Mouse (Mus musculus) megakaryocyte, embryonic 14.5 days (primary cell): ENCODE measurements around the gene Olfr1031. TPM values are rescaled to one million over a fixed set of nuclear protein-coding genes. Genes with fewer than 3 reads are reported as not detected.
"Not testable (repeated sequence)": the region's sequence is repeated elsewhere in the genome, so short reads cannot be mapped to it uniquely, and the experiment has no call there.

Source experiments
- H3K27me3 ChIP-seq: replicated peaks from 2 replicates; pipeline ENCODE3; 2012; ENCODE audit warnings: inconsistent platforms
- H3K36me3 ChIP-seq: replicated peaks from 2 replicates; pipeline ENCODE3; 2012; ENCODE audit warnings: low read length, inconsistent platforms, mixed read lengths
- H3K4me1 ChIP-seq: 2 replicates; pipeline ENCODE4 v1.6.1; 2012; ENCODE audit warnings: inconsistent platforms
- H3K4me3 ChIP-seq: replicated peaks from 2 replicates; pipeline ENCODE3; 2012; ENCODE audit warnings: moderate library complexity, mild to moderate bottlenecking, inconsistent platforms
- H3K9me3 ChIP-seq: 2 replicates; pipeline ENCODE4 v1.6.1; 2012; ENCODE audit warnings: inconsistent platforms
- FLI1 ChIP-seq: IDR thresholded peaks from 2 replicates; pipeline ENCODE4 v1.6.1; 2012; ENCODE audit warnings: low read length, inconsistent platforms, mixed read lengths
- GATA1 ChIP-seq: IDR thresholded peaks from 3 replicates; pipeline ENCODE4 v1.6.1; 2012; ENCODE audit warnings: mixed read lengths, low read length, inconsistent platforms, borderline replicate concordance
- polyA plus RNA-seq: library from polyadenylated mRNA; stranded (reverse); fragments of >175 nt; gene quantifications from 2 replicates; pipeline ENCODE4 v1.2.3, GENCODE M21; 2012; ENCODE audit warnings: low replicate concordance; ENCODE audit not compliant: insufficient read depth

The Olfr1031 gene
- not detected in 2 replicates for polyA plus RNA-seq

GRCm38 (mm10) chr2:85990004-85990403, at the start of gene Olfr1031:
TSS of gene Olfr1031 (plus strand) at chr2:85990304.
- Histone ChIP-seq H3K27me3 (no peaks in the 10 kb centered on the region), H3K36me3 (no peaks in the 10 kb centered on the region), H3K9me3 (no peaks in the 10 kb centered on the region), H3K4me1 (no peaks in the 10 kb centered on the region), H3K4me3 (no peak within 1 kb of the TSS)
- no peak for TF ChIP-seq FLI1

- Histone ChIP-seq H3K9me3 (no peaks in the 10 kb centered on the region), H3K4me1 (no peaks in the 10 kb centered on the region), H3K4me3 (no peak within 1 kb of the TSS), H3K27me3 (no peaks in the 10 kb centered on the region), H3K36me3 (no peaks in the 10 kb centered on the region)
- TF ChIP-seq FLI1 = no peak
- no peak for TF ChIP-seq GATA1
These were observed 40.0 kb upstream of the Olfr1031 start, which contains the start of gene Olfr1028 for GRCm38 (mm10) chr2:85950137-85950536. TSS of gene Olfr1028 (plus strand) at chr2:85950437.

GRCm38 (mm10) chr2:85973595-85973994, 16.5 kb upstream of the Olfr1031 start, which contains the start of gene Olfr1029:
TSS of gene Olfr1029 (plus strand) at chr2:85973895.
- no peak within 1 kb of the TSS for H3K4me3 ChIP-seq
- H3K9me3 ChIP-seq = no peaks in the 10 kb centered on the region
- TF ChIP-seq FLI1 = no peak
- no peak for TF ChIP-seq GATA1
- no peaks in the 10 kb centered on the region for H3K27me3 ChIP-seq
- H3K4me1 ChIP-seq = no peaks in the 10 kb centered on the region
- H3K36me3 ChIP-seq = no peaks in the 10 kb centered on the region

DNA sequence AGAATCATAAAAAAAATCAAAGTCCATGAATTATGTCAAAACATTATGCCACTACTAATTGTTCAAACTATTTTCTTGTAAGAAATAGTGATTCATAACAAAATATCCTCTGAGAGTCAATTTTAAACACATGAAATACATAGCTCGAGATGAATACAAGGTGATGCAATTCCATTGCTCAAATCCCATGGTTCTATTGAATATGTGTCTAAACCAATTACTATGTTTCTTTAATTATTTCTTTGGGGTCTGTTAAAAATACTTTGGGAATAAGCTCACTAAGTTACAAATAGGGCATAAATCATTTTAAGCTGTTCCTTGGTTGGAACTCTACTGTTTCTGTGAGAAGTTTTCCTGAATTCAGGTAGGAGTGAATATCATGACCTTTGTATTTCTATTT, 11.1 kb upstream of the Olfr1031 start, which contains the start of gene Olfr1030:
Gene Olfr1030, plus strand, starts transcription at position 301 of the 400 bp plus-strand sequence.
- H3K9me3 ChIP-seq = 0 out of 2 replicates have a peak, but pooled peaks cover 1% of the 10 kb centered on the region

GRCm38 (mm10) chr2:86005240-86005639, 15.1 kb downstream of the Olfr1031 start, which contains the start of gene Olfr1032:
TSS of gene Olfr1032 (plus strand) at chr2:86005540.
- Histone ChIP-seq H3K27me3 (no peaks in the 10 kb centered on the region), H3K4me3 (no peak within 1 kb of the TSS), H3K36me3 (no peaks in the 10 kb centered on the region), H3K9me3 (no peaks in the 10 kb centered on the region), H3K4me1 (no peaks in the 10 kb centered on the region)
- no peak for TF ChIP-seq FLI1
- no peak for TF ChIP-seq GATA1

More for the DNA sequence above, 11.1 kb upstream of the Olfr1031 start, which contains the start of gene Olfr1030:
- no peaks in the 10 kb centered on the region for H3K27me3 ChIP-seq
- H3K4me3 ChIP-seq = no peak within 1 kb of the TSS
- TF ChIP-seq GATA1 (no peak), FLI1 (no peak)
- H3K4me1 ChIP-seq = no peaks in the 10 kb centered on the region
- H3K36me3 ChIP-seq = no peaks in the 10 kb centered on the region

GRCm38 (mm10) chr2:86020406-86020805, 30.3 kb downstream of the Olfr1031 start, which contains the start of gene Olfr1033:
TSS of gene Olfr1033 (plus strand) at chr2:86020633.
- not testable (repeated sequence) for H3K27me3 ChIP-seq, H3K9me3 ChIP-seq, H3K4me1 ChIP-seq, H3K36me3 ChIP-seq, H3K4me3 ChIP-seq

DNA sequence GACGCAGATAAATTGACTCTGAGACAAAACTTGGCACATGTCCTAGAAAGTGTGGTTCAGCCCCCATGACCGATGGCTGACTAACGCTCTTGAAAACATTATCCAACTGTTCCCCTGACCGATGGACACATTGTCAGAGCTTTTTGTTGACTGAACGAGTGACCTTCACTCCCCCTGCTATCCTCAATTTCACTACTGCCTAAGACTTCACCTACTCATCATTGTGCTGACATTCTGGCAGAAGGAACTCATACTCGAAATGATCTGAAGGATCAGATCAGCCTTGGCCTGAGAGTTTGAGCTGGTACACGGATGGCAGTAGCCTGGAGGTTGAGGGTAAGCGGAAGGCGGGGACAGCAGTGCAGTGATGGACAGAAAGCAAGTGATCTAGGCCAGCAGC, 31.4 kb downstream of the Olfr1031 start:
- H3K4me1 ChIP-seq, H3K9me3 ChIP-seq, H3K27me3 ChIP-seq, H3K36me3 ChIP-seq, H3K4me3 ChIP-seq: not testable (repeated sequence)

Other genes with a start within 250 kb of the Olfr1031 start
- gene Olfr1012, start 227.5 kb upstream of the Olfr1031 start, polyA plus RNA-seq = not detected in 2 replicates
- 0.03 TPM in 1 of 2 replicates, not detected in the other for gene Olfr1013, start 223.2 kb upstream of the Olfr1031 start, polyA plus RNA-seq
- gene Olfr1014, start 217.6 kb upstream of the Olfr1031 start, polyA plus RNA-seq = not detected in 2 replicates
- gene Olfr1015, start 208.3 kb upstream of the Olfr1031 start, polyA plus RNA-seq = not detected in 2 replicates
- not detected in 2 replicates for gene Olfr1016, start 187.8 kb upstream of the Olfr1031 start, polyA plus RNA-seq
- gene Olfr1018, start 171.8 kb upstream of the Olfr1031 start, polyA plus RNA-seq = not detected in 2 replicates
- gene Olfr1019, start 144.8 kb upstream of the Olfr1031 start, polyA plus RNA-seq = not detected in 2 replicates
- not detected in 2 replicates for gene Olfr1020, start 143.3 kb upstream of the Olfr1031 start, polyA plus RNA-seq
- gene Olfr1022, start 121.7 kb upstream of the Olfr1031 start, polyA plus RNA-seq = not detected in 2 replicates
- not detected in 2 replicates for gene Olfr1023, start 104.7 kb upstream of the Olfr1031 start, polyA plus RNA-seq
- gene Olfr1024, start 85.3 kb upstream of the Olfr1031 start, polyA plus RNA-seq = not detected in 2 replicates
- not detected in 2 replicates for gene Olfr1025-ps1, start 75.1 kb upstream of the Olfr1031 start, polyA plus RNA-seq
- gene Olfr1026, start 68.7 kb upstream of the Olfr1031 start, polyA plus RNA-seq = not detected in 2 replicates
- gene Olfr1028, start 39.9 kb upstream of the Olfr1031 start, polyA plus RNA-seq = not detected in 2 replicates
- not detected in 2 replicates for gene Olfr1029, start 16.4 kb upstream of the Olfr1031 start, polyA plus RNA-seq
- not detected in 2 replicates for gene Olfr1030, start 11.0 kb upstream of the Olfr1031 start, polyA plus RNA-seq
- not detected in 2 replicates for gene Olfr1032, start 15.2 kb downstream of the Olfr1031 start, polyA plus RNA-seq
- not detected in 2 replicates for gene Olfr1033, start 30.3 kb downstream of the Olfr1031 start, polyA plus RNA-seq
- gene Olfr1034, start 55.6 kb downstream of the Olfr1031 start, polyA plus RNA-seq = not detected in 2 replicates
- not detected in 2 replicates for gene Olfr1036, start 83.7 kb downstream of the Olfr1031 start, polyA plus RNA-seq
- not detected in 2 replicates for gene Olfr1037, start 97.1 kb downstream of the Olfr1031 start, polyA plus RNA-seq
- not detected in 2 replicates for gene Olfr1039, start 145.6 kb downstream of the Olfr1031 start, polyA plus RNA-seq
- gene Olfr1040, start 156.4 kb downstream of the Olfr1031 start, polyA plus RNA-seq = not detected in 2 replicates
- not detected in 2 replicates for gene Olfr1042, start 171.5 kb downstream of the Olfr1031 start, polyA plus RNA-seq
- not detected in 2 replicates for gene Olfr1043, start 177.2 kb downstream of the Olfr1031 start, polyA plus RNA-seq
- gene Olfr1044, start 187.5 kb downstream of the Olfr1031 start, polyA plus RNA-seq = not detected in 2 replicates
- gene Olfr52, start 195.4 kb downstream of the Olfr1031 start, polyA plus RNA-seq = not detected in 2 replicates
- not detected in 2 replicates for gene Olfr1045, start 212.7 kb downstream of the Olfr1031 start, polyA plus RNA-seq
- gene Olfr1046, start 229.0 kb downstream of the Olfr1031 start, polyA plus RNA-seq = not detected in 2 replicates
- gene Olfr1047, start 241.1 kb downstream of the Olfr1031 start, polyA plus RNA-seq = not detected in 2 replicates
- gene Olfr1048, start 250.0 kb downstream of the Olfr1031 start, polyA plus RNA-seq = not detected in 2 replicates